Mouse (Mus musculus) MEL (cell line): ENCODE measurements around the gene Evpl. TPM values are rescaled to one million over a fixed set of nuclear protein-coding genes. Genes with fewer than 3 reads are reported as not detected.

Experiments
- DNase-seq: peaks from one replicate; pipeline ENCODE4 v3.0.0; 2011; ENCODE audit warnings: low read depth, low spot score
- H3K27ac ChIP-seq: 2 replicates; pipeline ENCODE4 v1.5.1; 2012; ENCODE audit warnings: low read depth, mild to moderate bottlenecking, control low read depth, low read length, moderate library complexity; ENCODE audit not compliant: control insufficient read depth
- H3K27me3 ChIP-seq, 2 experiments: fragments of 150-350 bp in 1 of 2; sonication (generic) in 1 of 2; 2 replicates each; pipeline ENCODE4 v1.6.1; 2012; ENCODE audit warnings: low read length in 2 of 2, mild to moderate bottlenecking in 2 of 2, improper control_type of control experiment in 1 of 2, moderate library complexity in 1 of 2; ENCODE audit not compliant: insufficient read depth in 2 of 2, control insufficient read depth in 1 of 2
- H3K36me3 ChIP-seq, 2 experiments: 2 replicates each; pipeline ENCODE4 v1.6.1; 2012 to 2014; ENCODE audit warnings: low read length in 2 of 2, improper control_type of control experiment in 1 of 2, inconsistent platforms in 1 of 2, mild to moderate bottlenecking in 1 of 2; ENCODE audit not compliant: insufficient read depth in 2 of 2, control insufficient read depth in 1 of 2
- H3K4me1 ChIP-seq, 2 experiments: fragments of 150-350 bp in 1 of 2; sonication (generic) in 1 of 2; 2 replicates each; pipeline ENCODE4 v1.6.1; 2012; ENCODE audit warnings: low read length in 2 of 2, improper control_type of control experiment in 1 of 2, mild to moderate bottlenecking in 1 of 2; ENCODE audit not compliant: insufficient read depth in 2 of 2, control insufficient read depth in 1 of 2
- H3K4me3 ChIP-seq, 2 experiments: fragments of 150-350 bp in 1 of 2; sonication (generic) in 1 of 2; 2 replicates each; pipeline ENCODE4 v1.5.1; 2012; ENCODE audit warnings: low read depth in 2 of 2, low read length in 2 of 2, mild to moderate bottlenecking in 2 of 2, moderate library complexity in 2 of 2, control low read depth in 1 of 2, improper control_type of control experiment in 1 of 2; ENCODE audit not compliant: control insufficient read depth in 1 of 2, insufficient read depth in 1 of 2
- H3K79me2 ChIP-seq: 2 replicates; pipeline ENCODE4 v1.6.1; 2012; ENCODE audit warnings: mild to moderate bottlenecking, low read length, moderate library complexity; ENCODE audit not compliant: control insufficient read depth, poor library complexity, insufficient read depth
- H3K9ac ChIP-seq: 2 replicates; pipeline ENCODE4 v1.6.1; 2012; ENCODE audit warnings: low read depth, mild to moderate bottlenecking, control low read depth, low read length, moderate library complexity; ENCODE audit not compliant: control insufficient read depth, poor library complexity, severe bottlenecking
- H3K9me3 ChIP-seq: fragments of 150-350 bp; sonication (generic); replicated peaks from 2 replicates; pipeline ENCODE4 v1.6.1; 2012; ENCODE audit warnings: mild to moderate bottlenecking, low read length, improper control_type of control experiment, moderate library complexity; ENCODE audit not compliant: insufficient read depth
- CHD1 ChIP-seq: IDR thresholded peaks from 2 replicates; pipeline ENCODE4 v1.6.1; 2012; ENCODE audit warnings: low read depth, mild to moderate bottlenecking, inconsistent platforms, low read length, improper control_type of control experiment
- CTCF ChIP-seq, 3 experiments: IDR thresholded peaks in 2 of 3; conservative IDR thresholded peaks in 1 of 3; 2 replicates each; pipeline ENCODE4 v1.5.1; 2011 to 2012; ENCODE audit warnings: low read length in 3 of 3, low read depth in 2 of 3, mild to moderate bottlenecking in 2 of 3, improper control_type of control experiment in 1 of 3, inconsistent platforms in 1 of 3, mixed read lengths in 1 of 3, moderate library complexity in 1 of 3; ENCODE audit not compliant: control insufficient read depth in 1 of 3, insufficient read depth in 1 of 3, poor library complexity in 1 of 3, severe bottlenecking in 1 of 3
- ELF1 ChIP-seq: IDR thresholded peaks from 2 replicates; pipeline ENCODE4 v1.6.1; 2014; ENCODE audit warnings: low read depth, mild to moderate bottlenecking, inconsistent platforms, low read length, improper control_type of control experiment, moderate library complexity
- GATA1 ChIP-seq: IDR thresholded peaks from 2 replicates; pipeline ENCODE4 v1.6.1; 2011; ENCODE audit warnings: low read depth, low read length, improper control_type of control experiment
- HCFC1 ChIP-seq: IDR thresholded peaks from 2 replicates; pipeline ENCODE4 v1.6.1; 2012; ENCODE audit warnings: low read depth, mild to moderate bottlenecking, inconsistent platforms, low read length, improper control_type of control experiment, moderate library complexity
- MAX ChIP-seq: IDR thresholded peaks from 2 replicates; pipeline ENCODE4 v1.6.1; 2011; ENCODE audit warnings: low read length, improper control_type of control experiment
- MXI1 ChIP-seq: IDR thresholded peaks from 2 replicates; pipeline ENCODE4 v1.6.1; 2011; ENCODE audit warnings: mild to moderate bottlenecking, low read depth, low read length, improper control_type of control experiment
- NELFE ChIP-seq: IDR thresholded peaks from 2 replicates; pipeline ENCODE4 v1.6.1; 2011; ENCODE audit warnings: low read depth, low read length, improper control_type of control experiment
- NRF1 ChIP-seq: IDR thresholded peaks from 2 replicates; pipeline ENCODE4 v1.6.1; 2014; ENCODE audit warnings: low read depth, mild to moderate bottlenecking, inconsistent platforms, low read length, improper control_type of control experiment, moderate library complexity; ENCODE audit not compliant: poor library complexity, insufficient read depth, severe bottlenecking
- POLR2AphosphoS5 ChIP-seq: IDR thresholded peaks from 2 replicates; pipeline ENCODE4 v1.6.1; 2012; ENCODE audit warnings: low read depth, borderline replicate concordance, mild to moderate bottlenecking, inconsistent platforms, low read length, moderate library complexity, mixed read lengths
- SIN3A ChIP-seq: IDR thresholded peaks from 2 replicates; pipeline ENCODE4 v1.6.1; 2012; ENCODE audit warnings: low read length, improper control_type of control experiment, inconsistent platforms
- SMC3 ChIP-seq: IDR thresholded peaks from 2 replicates; pipeline ENCODE4 v1.6.1; 2011; ENCODE audit warnings: low read depth, low read length, improper control_type of control experiment
- TBP ChIP-seq: IDR thresholded peaks from 2 replicates; pipeline ENCODE4 v1.8.0; 2011; ENCODE audit warnings: low read depth, low read length, improper control_type of control experiment
- UBTF ChIP-seq: IDR thresholded peaks from 2 replicates; pipeline ENCODE4 v1.6.1; 2012; ENCODE audit warnings: low read depth, mild to moderate bottlenecking, inconsistent platforms, low read length, improper control_type of control experiment, moderate library complexity, borderline replicate concordance; ENCODE audit not compliant: insufficient read depth
- ZKSCAN1 ChIP-seq: IDR thresholded peaks from 2 replicates; pipeline ENCODE4 v1.6.1; 2012; ENCODE audit warnings: low read depth, mild to moderate bottlenecking, inconsistent platforms, low read length, improper control_type of control experiment, moderate library complexity
- ZMIZ1 ChIP-seq: IDR thresholded peaks from 2 replicates; pipeline ENCODE4 v1.6.1; 2012; ENCODE audit warnings: low read depth, mild to moderate bottlenecking, inconsistent platforms, low read length, improper control_type of control experiment, moderate library complexity
- polyA plus RNA-seq, 2 experiments: library from polyadenylated mRNA; stranded (reverse) in 1 of 2; unstranded in 1 of 2; fragments of >175 nt in 1 of 2; fragments of >200 nt in 1 of 2; gene quantifications; 2 replicates each; pipeline versions ENCODE4 v1.2.1 to v1.2.4; 2012; ENCODE audit warnings: low replicate concordance in 2 of 2, low read depth in 1 of 2; ENCODE audit not compliant: insufficient read length in 2 of 2, insufficient read depth in 1 of 2, missing spikeins in 1 of 2
- total RNA-seq: library from RNA; depleted of rRNA; stranded (reverse); fragments of 300-350 nt; gene quantifications from 2 replicates; pipeline ENCODE4 v1.2.3, GENCODE M21; 2012

The Evpl gene
- total and polyA plus RNA-seq, 3 experiments, result 0.39 to 0.78 TPM; not detected in 1

DNA sequence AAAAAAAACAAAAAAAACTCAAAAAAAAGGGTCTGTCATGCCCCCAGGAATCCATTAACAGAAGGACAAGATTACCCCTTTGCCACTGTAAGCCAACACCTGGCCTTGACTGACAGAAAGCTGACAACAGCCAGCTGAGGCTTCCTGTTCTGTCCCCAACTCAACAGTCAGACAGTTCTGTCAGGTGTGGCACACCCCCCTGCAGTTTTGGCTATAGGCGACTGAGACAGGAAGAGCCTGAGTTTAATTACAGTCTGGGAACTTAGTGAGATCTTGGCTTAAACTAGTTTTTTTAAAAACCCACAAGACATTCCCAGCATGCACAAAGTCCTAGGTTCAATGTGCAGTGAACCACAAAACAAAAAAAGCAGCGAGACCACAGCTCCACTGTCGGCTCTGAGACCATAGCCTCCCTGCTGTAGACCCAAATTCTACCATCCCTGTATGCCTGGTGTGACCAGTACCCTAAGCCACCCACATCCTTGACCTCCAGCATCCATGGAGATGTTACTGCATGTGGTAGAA is 15.3 kb upstream of the Evpl start:
- TF ChIP-seq TBP, result no peak
- TF ChIP-seq ZKSCAN1, result no peak
- TF ChIP-seq NRF1, result no peak
- TF ChIP-seq MXI1, result no peak
- no peaks in the 10 kb centered on the region; the same call in 1 of the 2 replicates for H3K79me2 ChIP-seq
- no peaks in the 10 kb centered on the region for H3K27me3 ChIP-seq
- no peak for DNase-seq
- no peak overlapping the region for H3K9ac ChIP-seq
- H3K9me3 ChIP-seq, result no peaks in the 10 kb centered on the region
- H3K4me3 ChIP-seq, result no peak overlapping the region
- no peak overlapping the region for H3K27ac ChIP-seq
- peaks cover 7 to 42% of the 10 kb centered on the region in 2 experiments for H3K36me3 ChIP-seq
- peaks cover 0 to 3% of the 10 kb centered on the region in 2 experiments; a peak in 1 of 4 replicates for H3K4me1 ChIP-seq

- H3K36me3 ChIP-seq, result peaks cover 7 to 36% of the 10 kb centered on the region in 2 experiments
- H3K9ac ChIP-seq, result no peak overlapping the region
- no peaks in the 10 kb centered on the region for H3K79me2 ChIP-seq
- no peaks in the 10 kb centered on the region for H3K9me3 ChIP-seq
- H3K27ac ChIP-seq, result no peak overlapping the region
- H3K27me3 ChIP-seq, result no peaks in the 10 kb centered on the region
- no peak overlapping the region for H3K4me3 ChIP-seq
- TF ChIP-seq MAX (no peak), POLR2AphosphoS5 (no peak), SMC3 (no peak), NELFE (no peak), ELF1 (no peak), HCFC1 (no peak), GATA1 (no peak), UBTF (no peak), SIN3A (no peak), MXI1 (no peak), ZMIZ1 (no peak), CHD1 (no peak), NRF1 (no peak), CTCF (IDR thresholded peaks at IDR 0.05 in 2 of 3, conservative IDR thresholded peaks at IDR 0.05 in 1 of 3; ENCODE audit: control insufficient read depth in 1 of 3, insufficient read depth in 1 of 3, low read depth in 2 of 3, low read length in 3 of 3, poor library complexity in 1 of 3, severe bottlenecking in 1 of 3) (no peak)
- H3K4me1 ChIP-seq, result no peaks in the 10 kb centered on the region
- no peak for DNase-seq
Measured at GRCm38 (mm10) chr11:116250898-116251297, 13.0 kb upstream of the Evpl start.
